Mouse (Mus musculus): ENCODE measurements around the gene Prpmp5.
"Not testable (repeated sequence)": the region's sequence is repeated elsewhere in the genome, so short reads cannot be mapped to it uniquely, and the experiment has no call there.

The Prpmp5 gene

DNA sequence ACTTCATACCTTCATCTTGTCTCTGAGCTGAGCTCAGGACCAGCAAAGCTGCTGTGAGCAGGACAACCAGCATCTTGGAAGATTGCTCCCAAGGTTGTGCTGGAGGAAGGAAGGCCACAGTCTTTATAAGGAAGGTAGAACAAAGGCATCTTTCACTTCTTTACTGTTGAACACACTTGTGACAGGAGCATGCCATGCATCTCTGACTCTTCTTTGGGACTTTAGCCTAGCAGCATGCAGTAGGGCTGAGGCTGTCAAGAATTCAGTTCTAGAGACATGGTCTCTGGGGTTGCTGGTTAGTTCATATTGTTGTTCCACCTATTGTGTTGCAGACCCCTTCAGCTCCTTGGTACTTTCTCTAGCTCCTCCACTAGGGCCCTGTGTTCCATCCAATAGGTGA, at the start of gene Prpmp5:
Gene Prpmp5 (minus strand): TSS at position 101 of the 400 bp plus-strand sequence.
- in situ Hi-C loops (cut with MboI, MseI), result not testable (repeated sequence)

DNA sequence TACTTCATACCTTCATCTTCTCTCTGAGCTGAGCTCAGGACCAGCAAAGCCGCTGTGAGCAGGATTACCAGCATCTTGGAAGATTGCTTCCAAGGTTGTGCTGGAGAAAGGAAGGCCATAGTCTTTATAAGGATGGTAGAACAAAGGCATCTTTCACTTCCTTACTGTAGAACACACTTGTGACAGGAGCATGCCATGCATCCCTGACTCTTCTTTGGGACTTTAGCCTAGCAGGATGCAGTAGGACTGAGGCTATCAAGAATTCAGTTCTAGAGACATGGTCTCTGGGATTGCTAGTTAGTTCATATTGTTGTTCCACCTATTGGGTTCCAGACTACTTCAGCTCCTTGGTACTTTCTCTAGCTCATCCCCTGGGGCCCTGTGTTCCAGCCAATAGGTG, 49.5 kb upstream of the Prpmp5 start, which contains the start of gene Gm8882:
Gene Gm8882 (minus strand): TSS at position 101 of the 400 bp plus-strand sequence.
- in situ Hi-C loops (cut with MboI, MseI), result not testable (repeated sequence)

Data from T-helper 1 cell (primary cell).